Mouse (Mus musculus) MEL (cell line): Measurements from ENCODE around the gene Cwc25. TPM values are rescaled to one million over a fixed set of nuclear protein-coding genes. Genes with fewer than 3 reads are reported as not detected.

ENCODE experiments used
- DNase-seq: peaks from one replicate; pipeline ENCODE4 v3.0.0; 2011; ENCODE audit warnings: low read depth, low spot score
- H3K27ac ChIP-seq: 2 replicates; pipeline ENCODE4 v1.5.1; 2012; ENCODE audit warnings: low read depth, mild to moderate bottlenecking, control low read depth, low read length, moderate library complexity; ENCODE audit not compliant: control insufficient read depth
- H3K27me3 ChIP-seq, 2 experiments: fragments of 150-350 bp in 1 of 2; sonication (generic) in 1 of 2; 2 replicates each; pipeline ENCODE4 v1.6.1; 2012; ENCODE audit warnings: low read length in 2 of 2, mild to moderate bottlenecking in 2 of 2, improper control_type of control experiment in 1 of 2, moderate library complexity in 1 of 2; ENCODE audit not compliant: insufficient read depth in 2 of 2, control insufficient read depth in 1 of 2
- H3K36me3 ChIP-seq, 2 experiments: 2 replicates each; pipeline ENCODE4 v1.6.1; 2012 to 2014; ENCODE audit warnings: low read length in 2 of 2, improper control_type of control experiment in 1 of 2, inconsistent platforms in 1 of 2, mild to moderate bottlenecking in 1 of 2; ENCODE audit not compliant: insufficient read depth in 2 of 2, control insufficient read depth in 1 of 2
- H3K4me1 ChIP-seq, 2 experiments: fragments of 150-350 bp in 1 of 2; sonication (generic) in 1 of 2; 2 replicates each; pipeline ENCODE4 v1.6.1; 2012; ENCODE audit warnings: low read length in 2 of 2, improper control_type of control experiment in 1 of 2, mild to moderate bottlenecking in 1 of 2; ENCODE audit not compliant: insufficient read depth in 2 of 2, control insufficient read depth in 1 of 2
- H3K4me3 ChIP-seq, 2 experiments: fragments of 150-350 bp in 1 of 2; sonication (generic) in 1 of 2; 2 replicates each; pipeline ENCODE4 v1.5.1; 2012; ENCODE audit warnings: low read depth in 2 of 2, low read length in 2 of 2, mild to moderate bottlenecking in 2 of 2, moderate library complexity in 2 of 2, control low read depth in 1 of 2, improper control_type of control experiment in 1 of 2; ENCODE audit not compliant: control insufficient read depth in 1 of 2, insufficient read depth in 1 of 2
- H3K79me2 ChIP-seq: 2 replicates; pipeline ENCODE4 v1.6.1; 2012; ENCODE audit warnings: mild to moderate bottlenecking, low read length, moderate library complexity; ENCODE audit not compliant: control insufficient read depth, poor library complexity, insufficient read depth
- H3K9ac ChIP-seq: 2 replicates; pipeline ENCODE4 v1.6.1; 2012; ENCODE audit warnings: low read depth, mild to moderate bottlenecking, control low read depth, low read length, moderate library complexity; ENCODE audit not compliant: control insufficient read depth, poor library complexity, severe bottlenecking
- H3K9me3 ChIP-seq: fragments of 150-350 bp; sonication (generic); replicated peaks from 2 replicates; pipeline ENCODE4 v1.6.1; 2012; ENCODE audit warnings: mild to moderate bottlenecking, low read length, improper control_type of control experiment, moderate library complexity; ENCODE audit not compliant: insufficient read depth
- BHLHE40 ChIP-seq: IDR thresholded peaks from 2 replicates; pipeline ENCODE4 v1.6.1; 2012; ENCODE audit warnings: low read depth, mild to moderate bottlenecking, inconsistent platforms, low read length, improper control_type of control experiment, borderline replicate concordance
- CHD1 ChIP-seq: IDR thresholded peaks from 2 replicates; pipeline ENCODE4 v1.6.1; 2012; ENCODE audit warnings: low read depth, mild to moderate bottlenecking, inconsistent platforms, low read length, improper control_type of control experiment
- CHD2 ChIP-seq: IDR thresholded peaks from 2 replicates; pipeline ENCODE4 v1.6.1; 2011; ENCODE audit warnings: low read length, improper control_type of control experiment
- CTCF ChIP-seq, 3 experiments: IDR thresholded peaks in 2 of 3; conservative IDR thresholded peaks in 1 of 3; 2 replicates each; pipeline ENCODE4 v1.5.1; 2011 to 2012; ENCODE audit warnings: low read length in 3 of 3, low read depth in 2 of 3, mild to moderate bottlenecking in 2 of 3, improper control_type of control experiment in 1 of 3, inconsistent platforms in 1 of 3, mixed read lengths in 1 of 3, moderate library complexity in 1 of 3; ENCODE audit not compliant: control insufficient read depth in 1 of 3, insufficient read depth in 1 of 3, poor library complexity in 1 of 3, severe bottlenecking in 1 of 3
- E2F4 ChIP-seq: IDR thresholded peaks from 2 replicates; pipeline ENCODE4 v1.6.1; 2011; ENCODE audit warnings: low read depth, low read length, improper control_type of control experiment, borderline replicate concordance
- GABPA ChIP-seq: IDR thresholded peaks from 2 replicates; pipeline ENCODE4 v1.6.1; 2012; ENCODE audit warnings: low read depth, mild to moderate bottlenecking, inconsistent platforms, low read length, improper control_type of control experiment, moderate library complexity
- JUND ChIP-seq: IDR thresholded peaks from 2 replicates; pipeline ENCODE4 v1.6.1; 2011; ENCODE audit warnings: low read depth, mild to moderate bottlenecking, improper control_type of control experiment, low read length
- KAT2A ChIP-seq: conservative IDR thresholded peaks from 2 replicates; pipeline ENCODE4 v1.6.1; 2012; ENCODE audit warnings: low read depth, low read length, improper control_type of control experiment, inconsistent platforms
- MXI1 ChIP-seq: IDR thresholded peaks from 2 replicates; pipeline ENCODE4 v1.6.1; 2011; ENCODE audit warnings: mild to moderate bottlenecking, low read depth, low read length, improper control_type of control experiment
- MYB ChIP-seq: IDR thresholded peaks from 2 replicates; pipeline ENCODE4 v1.6.1; 2011; ENCODE audit warnings: mild to moderate bottlenecking, low read depth, low read length, improper control_type of control experiment
- MYC ChIP-seq: IDR thresholded peaks from 2 replicates; pipeline ENCODE4 v1.6.1; 2011; ENCODE audit warnings: low read depth, mild to moderate bottlenecking, low read length, improper control_type of control experiment, moderate library complexity
- NRF1 ChIP-seq: IDR thresholded peaks from 2 replicates; pipeline ENCODE4 v1.6.1; 2014; ENCODE audit warnings: low read depth, mild to moderate bottlenecking, inconsistent platforms, low read length, improper control_type of control experiment, moderate library complexity; ENCODE audit not compliant: poor library complexity, insufficient read depth, severe bottlenecking
- POLR2A ChIP-seq, 2 experiments: IDR thresholded peaks; 2 replicates each; pipeline ENCODE4 v1.6.1; 2011 to 2012; ENCODE audit warnings: low read length in 2 of 2, mild to moderate bottlenecking in 2 of 2, control low read depth in 1 of 2, improper control_type of control experiment in 1 of 2, low read depth in 1 of 2, moderate library complexity in 1 of 2; ENCODE audit not compliant: control insufficient read depth in 1 of 2, insufficient read depth in 1 of 2, poor library complexity in 1 of 2
- POLR2AphosphoS2 ChIP-seq: IDR thresholded peaks from 2 replicates; pipeline ENCODE4 v1.6.1; 2011; ENCODE audit warnings: low read length, improper control_type of control experiment
- POLR2AphosphoS5 ChIP-seq: IDR thresholded peaks from 2 replicates; pipeline ENCODE4 v1.6.1; 2012; ENCODE audit warnings: low read depth, borderline replicate concordance, mild to moderate bottlenecking, inconsistent platforms, low read length, moderate library complexity, mixed read lengths
- RCOR1 ChIP-seq: IDR thresholded peaks from 2 replicates; pipeline ENCODE4 v1.6.1; 2012; ENCODE audit warnings: low read depth, mild to moderate bottlenecking, inconsistent platforms, low read length, improper control_type of control experiment
- TAL1 ChIP-seq: IDR thresholded peaks from 2 replicates; pipeline ENCODE4 v1.6.1; 2012; ENCODE audit warnings: mild to moderate bottlenecking, inconsistent platforms, low read length, moderate library complexity, mixed read lengths
- TBP ChIP-seq: IDR thresholded peaks from 2 replicates; pipeline ENCODE4 v1.8.0; 2011; ENCODE audit warnings: low read depth, low read length, improper control_type of control experiment
- USF2 ChIP-seq, 2 experiments: IDR thresholded peaks; 2 replicates each; pipeline ENCODE4 v1.6.1; 2011 to 2012; ENCODE audit warnings: improper control_type of control experiment in 2 of 2, low read length in 2 of 2, borderline replicate concordance in 1 of 2, inconsistent platforms in 1 of 2, low read depth in 1 of 2, mild to moderate bottlenecking in 1 of 2; ENCODE audit not compliant: insufficient read depth in 1 of 2
- polyA plus RNA-seq, 2 experiments: library from polyadenylated mRNA; stranded (reverse) in 1 of 2; unstranded in 1 of 2; fragments of >175 nt in 1 of 2; fragments of >200 nt in 1 of 2; gene quantifications; 2 replicates each; pipeline versions ENCODE4 v1.2.1 to v1.2.4; 2012; ENCODE audit warnings: low replicate concordance in 2 of 2, low read depth in 1 of 2; ENCODE audit not compliant: insufficient read length in 2 of 2, insufficient read depth in 1 of 2, missing spikeins in 1 of 2
- total RNA-seq: library from RNA; depleted of rRNA; stranded (reverse); fragments of 300-350 nt; gene quantifications from 2 replicates; pipeline ENCODE4 v1.2.3, GENCODE M21; 2012

Gene Cwc25
- total and polyA plus RNA-seq, 3 experiments, result 16.7 to 20.8 TPM; not detected in 1

- no peak overlapping the region for H3K4me3 ChIP-seq
- TF ChIP-seq CHD1, result no peak
- no peak for TF ChIP-seq GABPA
- no peak for TF ChIP-seq NRF1
- no peak for TF ChIP-seq RCOR1
- TF ChIP-seq POLR2AphosphoS2, result no peak
- no peak for TF ChIP-seq MYB
- TF ChIP-seq JUND, result no peak
- TF ChIP-seq CHD2, result no peak
- no peak for TF ChIP-seq BHLHE40
- TF ChIP-seq TBP, result no peak
- TF ChIP-seq CTCF (IDR thresholded peaks at IDR 0.05 in 2 of 3, conservative IDR thresholded peaks at IDR 0.05 in 1 of 3; ENCODE audit: control insufficient read depth in 1 of 3, insufficient read depth in 1 of 3, low read depth in 2 of 3, low read length in 3 of 3, poor library complexity in 1 of 3, severe bottlenecking in 1 of 3), result no peak
- no peak for TF ChIP-seq E2F4
- TF ChIP-seq, all 39 proteins: peak for 0
- peaks cover 3 to 10% of the 10 kb centered on the region in 2 experiments; a peak in 3 of 4 replicates for H3K36me3 ChIP-seq
- no peaks in the 10 kb centered on the region for H3K27me3 ChIP-seq
- H3K9ac ChIP-seq, result peak overlapping the region; percentile 12; the same call in 1 of the 2 replicates
- peaks cover 0 to 3% of the 10 kb centered on the region in 2 experiments; a peak in 2 of 4 replicates for H3K4me1 ChIP-seq
- no peaks in the 10 kb centered on the region for H3K79me2 ChIP-seq
- DNase-seq, result no peak
- no peaks in the 10 kb centered on the region for H3K9me3 ChIP-seq
- peak overlapping the region; percentile 53; the same call in 1 of the 2 replicates for H3K27ac ChIP-seq
Observed at GRCm38 (mm10) chr11:97718281-97718860, 48.0 kb downstream of the Cwc25 start.

- no peaks in the 10 kb centered on the region for H3K9me3 ChIP-seq
- no peak for DNase-seq
- peak overlapping the region; percentile 12; the same call in 1 of the 2 replicates for H3K9ac ChIP-seq
- no peak overlapping the region for H3K4me3 ChIP-seq
- TF ChIP-seq CHD2 (no peak), POLR2A (IDR thresholded peaks at IDR 0.05; ENCODE audit: control insufficient read depth in 1 of 2, insufficient read depth in 1 of 2, low read depth in 1 of 2, low read length in 2 of 2, poor library complexity in 1 of 2) (no peak; a peak in 1 of 4 replicates), MXI1 (no peak), MYC (no peak), POLR2AphosphoS5 (no peak), TAL1 (no peak), RCOR1 (no peak), TBP (no peak), USF2 (IDR thresholded peaks at IDR 0.05; ENCODE audit: borderline replicate concordance in 1 of 2, insufficient read depth in 1 of 2, low read depth in 1 of 2, low read length in 2 of 2) (no peak), KAT2A (no peak), POLR2AphosphoS2 (no peak)
- TF ChIP-seq, all 39 proteins: peak for 0
- Histone ChIP-seq H3K27me3 (no peaks in the 10 kb centered on the region), H3K36me3 (peaks cover 3 to 5% of the 10 kb centered on the region in 2 experiments; a peak in 3 of 4 replicates), H3K79me2 (no peaks in the 10 kb centered on the region), H3K27ac (peak overlapping the region; percentile 53; the same call in 1 of the 2 replicates), H3K4me1 (peaks cover 0 to 3% of the 10 kb centered on the region in 2 experiments; a peak in 2 of 4 replicates)
Observed at GRCm38 (mm10) chr11:97717369-97718280, 48.7 kb downstream of the Cwc25 start.
